Mouse (Mus musculus): ENCODE results near the gene Arfrp1. TPM values are rescaled to one million over a fixed set of nuclear protein-coding genes. Genes with fewer than 3 reads are reported as not detected.
A peak's percentile ranks its signal among the peaks of the same experiment; 100 is the strongest.

Arfrp1 gene
- polyA plus RNA-seq, 1 experiment from 2014 or later, result 19.4 TPM

- Histone ChIP-seq H3K9me3 (ENCODE audit: low read length) (no peaks in the 10 kb centered on the region), H3K9ac (replicated peaks) (peak overlapping the region; percentile 81), H3K4me3 (ENCODE audit: low read depth, low read length) (peak overlapping the region; percentile 82), H3K4me1 (ENCODE audit: insufficient read depth) (peaks cover 19% of the 10 kb centered on the region), H3K27ac (ENCODE audit: low read depth) (peak overlapping the region; percentile 93), H3K27me3 (ENCODE audit: insufficient read depth, low read length) (no peaks in the 10 kb centered on the region), H3K4me2 (ENCODE audit: low read depth, low read length) (peak overlapping the region; percentile 99), H3K36me3 (replicated peaks; ENCODE audit: insufficient read depth, low read length) (peaks cover 33% of the 10 kb centered on the region)
- WGBS (ENCODE audit: insufficient replicate concordance), result 4% methylated on average over 14 of the region's 14 CpGs
- ATAC-seq, result no peak
- TF ChIP-seq CTCF (IDR thresholded peaks at IDR 0.05; ENCODE audit: low read depth) (no peak), EP300 (IDR thresholded peaks at IDR 0.05; ENCODE audit: low read depth) (no peak)
- no peak for DNase-seq
Observed at GRCm38 (mm10) chr2:181364487-181364859, 731 bp downstream of the Arfrp1 start.

GRCm38 (mm10) chr2:181363946-181364345, 1.3 kb downstream of the Arfrp1 start:
- WGBS (ENCODE audit: insufficient replicate concordance), result 66% methylated on average over 3 of the region's 3 CpGs
- no peak for DNase-seq
- H3K27ac ChIP-seq (ENCODE audit: low read depth), result no peak overlapping the region
- H3K27me3 ChIP-seq (ENCODE audit: insufficient read depth, low read length), result no peaks in the 10 kb centered on the region
- ATAC-seq, result no peak
- no peaks in the 10 kb centered on the region for H3K9me3 ChIP-seq (ENCODE audit: low read length)
- no peak overlapping the region; the same call in 1 of the 2 replicates for H3K9ac ChIP-seq (replicated peaks)
- peak overlapping the region; percentile 99 for H3K4me2 ChIP-seq (ENCODE audit: low read depth, low read length)
- H3K4me3 ChIP-seq (ENCODE audit: low read depth, low read length), result peak overlapping the region; percentile 82
- TF ChIP-seq CTCF (IDR thresholded peaks at IDR 0.05; ENCODE audit: low read depth) (no peak), EP300 (IDR thresholded peaks at IDR 0.05; ENCODE audit: low read depth) (no peak)
- H3K36me3 ChIP-seq (replicated peaks; ENCODE audit: insufficient read depth, low read length), result peaks cover 35% of the 10 kb centered on the region
- H3K4me1 ChIP-seq (ENCODE audit: insufficient read depth), result peaks cover 19% of the 10 kb centered on the region

- H3K4me1 ChIP-seq (ENCODE audit: insufficient read depth), result no peaks in the 10 kb centered on the region
- DNase-seq (no peak), ATAC-seq (no peak)
- no peak overlapping the region for H3K9ac ChIP-seq (replicated peaks)
- no peaks in the 10 kb centered on the region for H3K27me3 ChIP-seq (ENCODE audit: insufficient read depth, low read length)
- 84% methylated on average over 3 of the region's 3 CpGs for WGBS (ENCODE audit: insufficient replicate concordance)
- no peak overlapping the region for H3K27ac ChIP-seq (ENCODE audit: low read depth)
- H3K4me3 ChIP-seq (ENCODE audit: low read depth, low read length), result no peak overlapping the region
- no peak for TF ChIP-seq EP300 (IDR thresholded peaks at IDR 0.05; ENCODE audit: low read depth)
- TF ChIP-seq CTCF (IDR thresholded peaks at IDR 0.05; ENCODE audit: low read depth), result no peak
- H3K36me3 ChIP-seq (replicated peaks; ENCODE audit: insufficient read depth, low read length), result peaks cover 75% of the 10 kb centered on the region
- no peak overlapping the region for H3K4me2 ChIP-seq (ENCODE audit: low read depth, low read length)
- no peaks in the 10 kb centered on the region for H3K9me3 ChIP-seq (ENCODE audit: low read length)
Observed at GRCm38 (mm10) chr2:181356780-181357179, 8.4 kb downstream of the Arfrp1 start.

GRCm38 (mm10) chr2:181342766-181343165, 22.4 kb downstream of the Arfrp1 start:
- no peak overlapping the region for H3K4me2 ChIP-seq (ENCODE audit: low read depth, low read length)
- ATAC-seq (no peak), DNase-seq (no peak)
- H3K9ac ChIP-seq (replicated peaks), result no peak overlapping the region
- TF ChIP-seq EP300 (IDR thresholded peaks at IDR 0.05; ENCODE audit: low read depth) (no peak), CTCF (IDR thresholded peaks at IDR 0.05; ENCODE audit: low read depth) (no peak)
- no peak overlapping the region for H3K4me3 ChIP-seq (ENCODE audit: low read depth, low read length)
- 83% methylated on average over 6 of the region's 6 CpGs for whole genome bisulfite sequencing (ENCODE audit: insufficient replicate concordance)
- H3K9me3 ChIP-seq (ENCODE audit: low read length), result no peaks in the 10 kb centered on the region
- no peaks in the 10 kb centered on the region for H3K27me3 ChIP-seq (ENCODE audit: insufficient read depth, low read length)
- peaks cover 47% of the 10 kb centered on the region for H3K36me3 ChIP-seq (replicated peaks; ENCODE audit: insufficient read depth, low read length)
- H3K27ac ChIP-seq (ENCODE audit: low read depth), result no peak overlapping the region
- H3K4me1 ChIP-seq (ENCODE audit: insufficient read depth), result no peaks in the 10 kb centered on the region

GRCm38 (mm10) chr2:181340426-181340825, 24.8 kb downstream of the Arfrp1 start:
- ATAC-seq, result no peak
- Histone ChIP-seq H3K9ac (replicated peaks) (no peak overlapping the region), H3K4me2 (ENCODE audit: low read depth, low read length) (no peak overlapping the region), H3K36me3 (replicated peaks; ENCODE audit: insufficient read depth, low read length) (peaks cover 46% of the 10 kb centered on the region), H3K4me1 (ENCODE audit: insufficient read depth) (no peaks in the 10 kb centered on the region), H3K4me3 (ENCODE audit: low read depth, low read length) (no peak overlapping the region), H3K9me3 (ENCODE audit: low read length) (no peaks in the 10 kb centered on the region), H3K27ac (ENCODE audit: low read depth) (no peak overlapping the region), H3K27me3 (ENCODE audit: insufficient read depth, low read length) (no peaks in the 10 kb centered on the region)
- no peak for DNase-seq
- WGBS (ENCODE audit: insufficient replicate concordance), result 81% methylated on average over 4 of the region's 4 CpGs
- TF ChIP-seq EP300 (IDR thresholded peaks at IDR 0.05; ENCODE audit: low read depth) (no peak), CTCF (IDR thresholded peaks at IDR 0.05; ENCODE audit: low read depth) (no peak)

- Histone ChIP-seq H3K36me3 (replicated peaks; ENCODE audit: insufficient read depth, low read length) (peaks cover 45% of the 10 kb centered on the region), H3K4me3 (ENCODE audit: low read depth, low read length) (no peak overlapping the region), H3K4me2 (ENCODE audit: low read depth, low read length) (no peak overlapping the region), H3K9me3 (ENCODE audit: low read length) (no peaks in the 10 kb centered on the region), H3K27ac (ENCODE audit: low read depth) (no peak overlapping the region), H3K4me1 (ENCODE audit: insufficient read depth) (no peaks in the 10 kb centered on the region), H3K9ac (replicated peaks) (no peak overlapping the region), H3K27me3 (ENCODE audit: insufficient read depth, low read length) (no peaks in the 10 kb centered on the region)
- ATAC-seq, result peak; percentile 65; the same call in 1 of the 2 replicates
- TF ChIP-seq CTCF (IDR thresholded peaks at IDR 0.05; ENCODE audit: low read depth) (peak; percentile 78), EP300 (IDR thresholded peaks at IDR 0.05; ENCODE audit: low read depth) (no peak)
- WGBS (ENCODE audit: insufficient replicate concordance), result 58% methylated on average over 3 of the region's 3 CpGs
- DNase-seq, result peak; percentile 73
Observed at GRCm38 (mm10) chr2:181334023-181334422, 31.2 kb downstream of the Arfrp1 start.

GRCm38 (mm10) chr2:181332542-181332941, 32.7 kb downstream of the Arfrp1 start:
- no peak overlapping the region for H3K4me2 ChIP-seq (ENCODE audit: low read depth, low read length)
- H3K27me3 ChIP-seq (ENCODE audit: insufficient read depth, low read length), result no peaks in the 10 kb centered on the region
- DNase-seq (no peak), ATAC-seq (no peak)
- H3K4me1 ChIP-seq (ENCODE audit: insufficient read depth), result no peaks in the 10 kb centered on the region
- no peak overlapping the region for H3K27ac ChIP-seq (ENCODE audit: low read depth)
- no peak for TF ChIP-seq EP300 (IDR thresholded peaks at IDR 0.05; ENCODE audit: low read depth)
- no peak for TF ChIP-seq CTCF (IDR thresholded peaks at IDR 0.05; ENCODE audit: low read depth)
- no peaks in the 10 kb centered on the region for H3K9me3 ChIP-seq (ENCODE audit: low read length)
- no peak overlapping the region for H3K9ac ChIP-seq (replicated peaks)
- H3K36me3 ChIP-seq (replicated peaks; ENCODE audit: insufficient read depth, low read length), result peaks cover 45% of the 10 kb centered on the region
- no peak overlapping the region for H3K4me3 ChIP-seq (ENCODE audit: low read depth, low read length)
